Mouse (Mus musculus): ENCODE results near the gene Dzip3. TPM values are rescaled to one million over a fixed set of nuclear protein-coding genes. Genes with fewer than 3 reads are reported as not detected.

Dzip3 gene
- polyA plus RNA-seq, 1 experiment from 2014 or later: 27.6 TPM

GRCm38 (mm10) chr16:48911184-48911583, 82.8 kb downstream of the Dzip3 start:
- DNase-seq (ENCODE audit: low spot score): no peak
- no peaks in the 10 kb centered on the region for H3K36me3 ChIP-seq (ENCODE audit: control insufficient read depth, insufficient read depth, low read length)
- 94% methylated on average over 1 of the region's 1 CpGs for WGBS
- ATAC-seq (replicated peaks; ENCODE audit: low FRiP score, low TSS enrichment, low read depth): no peak
- no peak overlapping the region for H3K4me2 ChIP-seq (ENCODE audit: low read length)
- no peak overlapping the region for H3K27ac ChIP-seq (ENCODE audit: low read depth)
- H3K9ac ChIP-seq (ENCODE audit: low read length): no peak overlapping the region
- H3K9me3 ChIP-seq (ENCODE audit: control insufficient read depth, low read length): no peaks in the 10 kb centered on the region
- no peaks in the 10 kb centered on the region for H3K4me1 ChIP-seq (replicated peaks; ENCODE audit: control insufficient read depth, insufficient read depth, low read length)
- no peaks in the 10 kb centered on the region for H3K27me3 ChIP-seq (replicated peaks; ENCODE audit: control insufficient read depth, insufficient read depth, low read length)
- no peak overlapping the region for H3K4me3 ChIP-seq (ENCODE audit: low read depth, low read length)

- Histone ChIP-seq H3K27me3 (replicated peaks; ENCODE audit: control insufficient read depth, insufficient read depth, low read length) (no peaks in the 10 kb centered on the region), H3K9ac (ENCODE audit: low read length) (no peak overlapping the region), H3K9me3 (ENCODE audit: control insufficient read depth, low read length) (no peaks in the 10 kb centered on the region), H3K27ac (ENCODE audit: low read depth) (no peak overlapping the region), H3K4me1 (replicated peaks; ENCODE audit: control insufficient read depth, insufficient read depth, low read length) (no peaks in the 10 kb centered on the region), H3K4me3 (ENCODE audit: low read depth, low read length) (no peak overlapping the region), H3K4me2 (ENCODE audit: low read length) (no peak overlapping the region), H3K36me3 (ENCODE audit: control insufficient read depth, insufficient read depth, low read length) (no peaks in the 10 kb centered on the region)
- no peak for ATAC-seq (replicated peaks; ENCODE audit: low FRiP score, low TSS enrichment, low read depth)
- DNase-seq (ENCODE audit: low spot score): no peak
- 68% methylated on average over 1 of the region's 1 CpGs for WGBS
Observed at GRCm38 (mm10) chr16:48899868-48900267, 94.1 kb downstream of the Dzip3 start.

- no peak overlapping the region for H3K4me2 ChIP-seq (ENCODE audit: low read length)
- ATAC-seq (replicated peaks; ENCODE audit: low FRiP score, low TSS enrichment, low read depth) (no peak), DNase-seq (ENCODE audit: low spot score) (no peak)
- H3K4me3 ChIP-seq (ENCODE audit: low read depth, low read length): no peak overlapping the region
- H3K27ac ChIP-seq (ENCODE audit: low read depth): no peak overlapping the region
- H3K27me3 ChIP-seq (replicated peaks; ENCODE audit: control insufficient read depth, insufficient read depth, low read length): no peaks in the 10 kb centered on the region
- H3K9me3 ChIP-seq (ENCODE audit: control insufficient read depth, low read length): no peaks in the 10 kb centered on the region
- H3K9ac ChIP-seq (ENCODE audit: low read length): no peak overlapping the region
- H3K4me1 ChIP-seq (replicated peaks; ENCODE audit: control insufficient read depth, insufficient read depth, low read length): no peaks in the 10 kb centered on the region
- WGBS: 13% methylated on average over 2 of the region's 2 CpGs
- H3K36me3 ChIP-seq (ENCODE audit: control insufficient read depth, insufficient read depth, low read length): no peaks in the 10 kb centered on the region
Observed at GRCm38 (mm10) chr16:48890733-48891132, 103.2 kb downstream of the Dzip3 start.

Other genes with a start within 250 kb of the Dzip3 start
- not detected in 2 replicates for gene Trat1, start 222.1 kb downstream of the Dzip3 start, polyA plus RNA-seq (2014; fragmentation: Nextera tagmentation; extraction: Ambion mirVana)
- not detected in 2 replicates for gene Retnlb, start 177.3 kb downstream of the Dzip3 start, polyA plus RNA-seq (2014; fragmentation: Nextera tagmentation; extraction: Ambion mirVana)
- gene Retnla, start 151.6 kb downstream of the Dzip3 start, polyA plus RNA-seq (2014; fragmentation: Nextera tagmentation; extraction: Ambion mirVana): not detected in 2 replicates
- not detected in 2 replicates for gene Retnlg, start 121.5 kb downstream of the Dzip3 start, polyA plus RNA-seq (2014; fragmentation: Nextera tagmentation; extraction: Ambion mirVana)
- 27.2 and 33.8 TPM in 2 replicates for gene Cip2a, start within 50 bp of the Dzip3 start, polyA plus RNA-seq (2014; fragmentation: Nextera tagmentation; extraction: Ambion mirVana)
- gene Myh15, start 63.3 kb upstream of the Dzip3 start, polyA plus RNA-seq (2014; fragmentation: Nextera tagmentation; extraction: Ambion mirVana): not detected in 2 replicates

Measured in intestine, embryonic 14.5 days (tissue).